Mouse (Mus musculus): ENCODE results near the gene Htr6. TPM values are rescaled to one million over a fixed set of nuclear protein-coding genes. Genes with fewer than 3 reads are reported as not detected.
A peak's percentile ranks its signal among the peaks of the same experiment; 100 is the strongest.

Gene Htr6
- total and polyA plus RNA-seq, 2 experiments from 2014 or later = 0.96 to 4.3 TPM

- Histone ChIP-seq H3K4me2 (ENCODE audit: low read depth, low read length) (no peak overlapping the region), H3K36me3 (ENCODE audit: insufficient read depth, low read length) (no peaks in the 10 kb centered on the region), H3K9ac (replicated peaks; ENCODE audit: low read length) (no peak overlapping the region; the same call in 1 of the 2 replicates), H3K4me3 (ENCODE audit: low read length) (no peak overlapping the region), H3K4me1 (ENCODE audit: insufficient read depth, low read length) (peaks cover 22% of the 10 kb centered on the region), H3K27ac (peak overlapping the region; percentile 45; the same call in 1 of the 2 replicates), H3K27me3 (ENCODE audit: insufficient read depth, low read length) (0 out of 2 replicates have a peak, but pooled peaks cover 5% of the 10 kb centered on the region), H3K9me3 (ENCODE audit: low read length) (no peaks in the 10 kb centered on the region)
- DNase-seq (ENCODE audit: low spot score) (peak; percentile 57), ATAC-seq (no peak)
- 38% methylated on average over 18 of the region's 18 CpGs for WGBS
- no peak for TF ChIP-seq CTCF (IDR thresholded peaks at IDR 0.05; ENCODE audit: low read depth)
These were observed 6.0 kb upstream of the Htr6 start for GRCm38 (mm10) chr4:139081270-139081931.

- Histone ChIP-seq H3K27me3 (ENCODE audit: insufficient read depth, low read length) (peaks cover 17% of the 10 kb centered on the region), H3K9me3 (ENCODE audit: low read length) (no peaks in the 10 kb centered on the region), H3K27ac (no peak overlapping the region), H3K9ac (replicated peaks; ENCODE audit: low read length) (no peak overlapping the region), H3K4me3 (ENCODE audit: low read length) (no peak overlapping the region), H3K36me3 (ENCODE audit: insufficient read depth, low read length) (no peaks in the 10 kb centered on the region), H3K4me1 (ENCODE audit: insufficient read depth, low read length) (peaks cover 22% of the 10 kb centered on the region), H3K4me2 (ENCODE audit: low read depth, low read length) (no peak overlapping the region)
- no peak for ATAC-seq
- no peak for DNase-seq (ENCODE audit: low spot score)
- TF ChIP-seq CTCF (IDR thresholded peaks at IDR 0.05; ENCODE audit: low read depth) = no peak
- 92% methylated on average over 7 of the region's 7 CpGs for WGBS
These were observed 4.9 kb upstream of the Htr6 start for GRCm38 (mm10) chr4:139080259-139080658.

GRCm38 (mm10) chr4:139079439-139079838, 4.1 kb upstream of the Htr6 start:
- WGBS = 66% methylated on average over 11 of the region's 11 CpGs
- Histone ChIP-seq H3K9ac (replicated peaks; ENCODE audit: low read length) (no peak overlapping the region), H3K9me3 (ENCODE audit: low read length) (no peaks in the 10 kb centered on the region), H3K36me3 (ENCODE audit: insufficient read depth, low read length) (no peaks in the 10 kb centered on the region), H3K27ac (no peak overlapping the region), H3K4me2 (ENCODE audit: low read depth, low read length) (no peak overlapping the region), H3K4me3 (ENCODE audit: low read length) (no peak overlapping the region), H3K27me3 (ENCODE audit: insufficient read depth, low read length) (peaks cover 24% of the 10 kb centered on the region), H3K4me1 (ENCODE audit: insufficient read depth, low read length) (peaks cover 22% of the 10 kb centered on the region)
- ATAC-seq = no peak
- no peak for TF ChIP-seq CTCF (IDR thresholded peaks at IDR 0.05; ENCODE audit: low read depth)
- no peak for DNase-seq (ENCODE audit: low spot score)

- no peaks in the 10 kb centered on the region for H3K9me3 ChIP-seq (ENCODE audit: low read length)
- DNase-seq (ENCODE audit: low spot score) = peak; percentile 65
- no peak overlapping the region for H3K4me2 ChIP-seq (ENCODE audit: low read depth, low read length)
- H3K36me3 ChIP-seq (ENCODE audit: insufficient read depth, low read length) = no peaks in the 10 kb centered on the region
- no peak for ATAC-seq
- peaks cover 29% of the 10 kb centered on the region for H3K27me3 ChIP-seq (ENCODE audit: insufficient read depth, low read length)
- H3K9ac ChIP-seq (replicated peaks; ENCODE audit: low read length) = no peak overlapping the region
- peak; percentile 65 for TF ChIP-seq CTCF (IDR thresholded peaks at IDR 0.05; ENCODE audit: low read depth)
- H3K27ac ChIP-seq = no peak overlapping the region
- 23% methylated on average over 4 of the region's 4 CpGs for WGBS
- H3K4me1 ChIP-seq (ENCODE audit: insufficient read depth, low read length) = peaks cover 22% of the 10 kb centered on the region
- H3K4me3 ChIP-seq (ENCODE audit: low read length) = no peak overlapping the region
These were observed 3.4 kb upstream of the Htr6 start for GRCm38 (mm10) chr4:139078726-139079125.

- H3K27me3 ChIP-seq (ENCODE audit: insufficient read depth, low read length) = peaks cover 29% of the 10 kb centered on the region
- 31% methylated on average over 2 of the region's 2 CpGs for WGBS
These were observed 2.9 kb upstream of the Htr6 start for GRCm38 (mm10) chr4:139078313-139078712.

GRCm38 (mm10) chr4:139075915-139076314, 545 bp upstream of the Htr6 start:
- Histone ChIP-seq H3K4me2 (ENCODE audit: low read depth, low read length) (peak overlapping the region; percentile 83), H3K27me3 (ENCODE audit: insufficient read depth, low read length) (peaks cover 29% of the 10 kb centered on the region), H3K9me3 (ENCODE audit: low read length) (no peaks in the 10 kb centered on the region), H3K4me3 (ENCODE audit: low read length) (peak overlapping the region; percentile 58), H3K4me1 (ENCODE audit: insufficient read depth, low read length) (no peaks in the 10 kb centered on the region; the same call in 1 of the 2 replicates), H3K27ac (no peak overlapping the region), H3K9ac (replicated peaks; ENCODE audit: low read length) (peak overlapping the region; percentile 59; the same call in 1 of the 2 replicates), H3K36me3 (ENCODE audit: insufficient read depth, low read length) (no peaks in the 10 kb centered on the region)
- DNase-seq (ENCODE audit: low spot score) = no peak
- 21% methylated on average over 5 of the region's 5 CpGs for WGBS
- peak; percentile 36; the same call in 1 of the 2 replicates for TF ChIP-seq CTCF (IDR thresholded peaks at IDR 0.05; ENCODE audit: low read depth)
- ATAC-seq = no peak

More at GRCm38 (mm10) chr4:139078313-139078712, 2.9 kb upstream of the Htr6 start:
- ATAC-seq (no peak), DNase-seq (ENCODE audit: low spot score) (peak; percentile 71)
- TF ChIP-seq CTCF (IDR thresholded peaks at IDR 0.05; ENCODE audit: low read depth) = peak; percentile 72
- Histone ChIP-seq H3K36me3 (ENCODE audit: insufficient read depth, low read length) (no peaks in the 10 kb centered on the region), H3K4me2 (ENCODE audit: low read depth, low read length) (no peak overlapping the region), H3K9me3 (ENCODE audit: low read length) (no peaks in the 10 kb centered on the region), H3K4me1 (ENCODE audit: insufficient read depth, low read length) (peaks cover 20% of the 10 kb centered on the region), H3K27ac (no peak overlapping the region), H3K9ac (replicated peaks; ENCODE audit: low read length) (no peak overlapping the region), H3K4me3 (ENCODE audit: low read length) (no peak overlapping the region)

GRCm38 (mm10) chr4:139074060-139074459, 1.3 kb downstream of the Htr6 start:
- no peaks in the 10 kb centered on the region for H3K36me3 ChIP-seq (ENCODE audit: insufficient read depth, low read length)
- H3K9ac ChIP-seq (replicated peaks; ENCODE audit: low read length) = no peak overlapping the region
- TF ChIP-seq CTCF (IDR thresholded peaks at IDR 0.05; ENCODE audit: low read depth) = peak; percentile 26; the same call in 1 of the 2 replicates
- H3K27ac ChIP-seq = no peak overlapping the region
- H3K4me3 ChIP-seq (ENCODE audit: low read length) = peak overlapping the region; percentile 58
- ATAC-seq (no peak), DNase-seq (ENCODE audit: low spot score) (peak; percentile 23)
- H3K9me3 ChIP-seq (ENCODE audit: low read length) = no peaks in the 10 kb centered on the region
- peaks cover 29% of the 10 kb centered on the region for H3K27me3 ChIP-seq (ENCODE audit: insufficient read depth, low read length)
- WGBS = 15% methylated on average over 29 of the region's 29 CpGs
- peak overlapping the region; percentile 83 for H3K4me2 ChIP-seq (ENCODE audit: low read depth, low read length)
- no peaks in the 10 kb centered on the region; the same call in 1 of the 2 replicates for H3K4me1 ChIP-seq (ENCODE audit: insufficient read depth, low read length)
